Mouse (Mus musculus): ENCODE data around the gene Kif26b.

- TF ChIP-seq CTCF (IDR thresholded peaks at IDR 0.05; ENCODE audit: borderline replicate concordance, insufficient read depth, low read depth, low read length) (no peak), POLR2A (IDR thresholded peaks at IDR 0.05; ENCODE audit: borderline replicate concordance, insufficient read depth, low read length) (no peak)
These were observed 384.2 kb downstream of the Kif26b start for GRCm38 (mm10) chr1:178912936-178913716.

Measured in cerebellum, adult 2 months (tissue).